Mouse (Mus musculus): ENCODE results near the gene Krtap31-2. TPM values are rescaled to one million over a fixed set of nuclear protein-coding genes. Genes with fewer than 3 reads are reported as not detected.
A peak's percentile ranks its signal among the peaks of the same experiment; 100 is the strongest.

The Krtap31-2 gene
- total and polyA plus RNA-seq, 3 experiments: not detected

DNA sequence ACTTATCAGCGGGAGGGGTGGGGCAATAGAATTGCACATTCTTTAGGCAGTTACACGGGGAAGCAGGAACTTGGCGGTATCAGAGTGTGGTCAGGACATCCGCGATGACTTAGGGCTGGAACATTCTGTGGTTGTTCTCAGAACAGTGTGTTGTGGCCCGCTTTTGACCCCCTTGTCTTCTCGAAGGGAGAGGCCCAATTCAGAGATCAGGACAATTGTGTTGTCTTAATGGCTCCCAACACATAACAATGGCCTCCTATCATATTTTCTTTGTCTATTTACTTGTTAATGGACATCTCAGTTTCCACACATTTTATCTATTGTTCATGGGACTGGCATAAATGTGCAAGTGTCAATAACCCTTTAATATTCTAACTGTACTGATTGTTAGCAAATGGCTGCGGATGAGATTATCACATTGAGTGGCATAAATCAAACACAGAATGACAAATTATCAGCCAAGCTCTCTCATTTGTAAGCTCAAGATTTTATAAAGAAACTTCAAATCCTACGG lies 1.7 kb downstream of the Krtap31-2 start:
- no peak overlapping the region for H3K27ac ChIP-seq (ENCODE audit: control insufficient read depth, low read depth, low read length)
- DNase-seq (ENCODE audit: low read depth, low spot score): peak; percentile 16
- no peak overlapping the region for H3K9ac ChIP-seq (ENCODE audit: control insufficient read depth, low read depth, low read length, poor library complexity, severe bottlenecking)
- H3K79me2 ChIP-seq (ENCODE audit: control insufficient read depth, insufficient read depth, low read length, poor library complexity): no peaks in the 10 kb centered on the region
- no peaks in the 10 kb centered on the region for H3K4me1 ChIP-seq (ENCODE audit: control insufficient read depth in 1 of 2, insufficient read depth in 2 of 2, low read length in 2 of 2)
- no peak overlapping the region for H3K4me3 ChIP-seq (ENCODE audit: control insufficient read depth in 1 of 2, insufficient read depth in 1 of 2, low read depth in 2 of 2, low read length in 2 of 2)
- H3K36me3 ChIP-seq (ENCODE audit: control insufficient read depth in 1 of 2, insufficient read depth in 2 of 2, low read length in 2 of 2): no peaks in the 10 kb centered on the region
- H3K9me3 ChIP-seq (replicated peaks; ENCODE audit: insufficient read depth, low read length): no peaks in the 10 kb centered on the region
- TF ChIP-seq KAT2A (conservative IDR thresholded peaks at IDR 0.05; ENCODE audit: low read depth, low read length) (no peak), ZNF384 (IDR thresholded peaks at IDR 0.05; ENCODE audit: low read depth, low read length) (no peak), USF2 (IDR thresholded peaks at IDR 0.05; ENCODE audit: borderline replicate concordance in 1 of 2, insufficient read depth in 1 of 2, low read depth in 1 of 2, low read length in 2 of 2) (no peak), MAZ (IDR thresholded peaks at IDR 0.05; ENCODE audit: low read depth, low read length) (no peak), MAX (IDR thresholded peaks at IDR 0.05; ENCODE audit: low read length) (no peak), TAL1 (IDR thresholded peaks at IDR 0.05; ENCODE audit: low read length) (no peak), POLR2AphosphoS2 (IDR thresholded peaks at IDR 0.05; ENCODE audit: low read length) (no peak), MAFK (IDR thresholded peaks at IDR 0.05; ENCODE audit: borderline replicate concordance, low read depth, low read length) (no peak), GABPA (IDR thresholded peaks at IDR 0.05; ENCODE audit: low read depth, low read length) (no peak), ZMIZ1 (IDR thresholded peaks at IDR 0.05; ENCODE audit: low read depth, low read length) (no peak), EP300 (IDR thresholded peaks at IDR 0.05; ENCODE audit: low read depth in 1 of 2, low read length in 2 of 2) (no peak), SMC3 (IDR thresholded peaks at IDR 0.05; ENCODE audit: low read depth, low read length) (no peak), NRF1 (IDR thresholded peaks at IDR 0.05; ENCODE audit: insufficient read depth, low read depth, low read length, poor library complexity, severe bottlenecking) (no peak)
- no peaks in the 10 kb centered on the region for H3K27me3 ChIP-seq (ENCODE audit: control insufficient read depth in 1 of 2, insufficient read depth in 2 of 2, low read length in 2 of 2)

GRCm38 (mm10) chr11:99948175-99948574 lies 12.1 kb downstream of the Krtap31-2 start, which contains the start of gene Krtap9-5:
Krtap9-5 (plus strand) TSS chr11:99948475.
- Histone ChIP-seq H3K4me3 (ENCODE audit: control insufficient read depth in 1 of 2, insufficient read depth in 1 of 2, low read depth in 2 of 2, low read length in 2 of 2) (no peak within 1 kb of the TSS), H3K4me1 (ENCODE audit: control insufficient read depth in 1 of 2, insufficient read depth in 2 of 2, low read length in 2 of 2) (no peaks in the 10 kb centered on the region), H3K9ac (ENCODE audit: control insufficient read depth, low read depth, low read length, poor library complexity, severe bottlenecking) (no peak within 1 kb of the TSS), H3K9me3 (replicated peaks; ENCODE audit: insufficient read depth, low read length) (no peaks in the 10 kb centered on the region), H3K27ac (ENCODE audit: control insufficient read depth, low read depth, low read length) (no peak within 1 kb of the TSS), H3K27me3 (ENCODE audit: control insufficient read depth in 1 of 2, insufficient read depth in 2 of 2, low read length in 2 of 2) (no peaks in the 10 kb centered on the region), H3K36me3 (ENCODE audit: control insufficient read depth in 1 of 2, insufficient read depth in 2 of 2, low read length in 2 of 2) (no peaks in the 10 kb centered on the region), H3K79me2 (ENCODE audit: control insufficient read depth, insufficient read depth, low read length, poor library complexity) (no peaks in the 10 kb centered on the region)
- TF ChIP-seq SIN3A (IDR thresholded peaks at IDR 0.05; ENCODE audit: low read length) (no peak), ZC3H11A (IDR thresholded peaks at IDR 0.05; ENCODE audit: low read depth, low read length) (no peak), MYB (IDR thresholded peaks at IDR 0.05; ENCODE audit: low read depth, low read length) (no peak), GATA1 (IDR thresholded peaks at IDR 0.05; ENCODE audit: low read depth, low read length) (no peak), ZMIZ1 (IDR thresholded peaks at IDR 0.05; ENCODE audit: low read depth, low read length) (no peak), EP300 (IDR thresholded peaks at IDR 0.05; ENCODE audit: low read depth in 1 of 2, low read length in 2 of 2) (no peak), CHD1 (IDR thresholded peaks at IDR 0.05; ENCODE audit: low read depth, low read length) (no peak), GABPA (IDR thresholded peaks at IDR 0.05; ENCODE audit: low read depth, low read length) (no peak), RCOR1 (IDR thresholded peaks at IDR 0.05; ENCODE audit: low read depth, low read length) (no peak), TCF12 (IDR thresholded peaks at IDR 0.05; ENCODE audit: low read depth, low read length) (no peak), POLR2A (IDR thresholded peaks at IDR 0.05; ENCODE audit: control insufficient read depth in 1 of 2, insufficient read depth in 1 of 2, low read depth in 1 of 2, low read length in 2 of 2, poor library complexity in 1 of 2) (no peak), JUND (IDR thresholded peaks at IDR 0.05; ENCODE audit: low read depth, low read length) (no peak), ETS1 (IDR thresholded peaks at IDR 0.05; ENCODE audit: low read depth, low read length) (no peak), ZNF384 (IDR thresholded peaks at IDR 0.05; ENCODE audit: low read depth, low read length) (no peak), TAL1 (IDR thresholded peaks at IDR 0.05; ENCODE audit: low read length) (no peak)
- DNase-seq (ENCODE audit: low read depth, low spot score): no peak
